Mouse (Mus musculus): ENCODE data around the gene Omd.

GRCm38 (mm10) chr13:49570371-49570770 lies 11.9 kb upstream of the Omd start:
- TF ChIP-seq CTCF (IDR thresholded peaks at IDR 0.05; ENCODE audit: low read depth, low read length) = no peak
- TF ChIP-seq GATA1 (IDR thresholded peaks at IDR 0.05; ENCODE audit: borderline replicate concordance, low read length) = no peak
- TF ChIP-seq POLR2AphosphoS5 (IDR thresholded peaks at IDR 0.05; ENCODE audit: insufficient replicate concordance, low read depth, low read length) = no peak
- TF ChIP-seq TAL1 (conservative IDR thresholded peaks at IDR 0.05; ENCODE audit: low read depth, low read length) = no peak
